Mouse (Mus musculus): ENCODE measurements around the gene 1700034J05Rik.

1700034J05Rik gene

DNA sequence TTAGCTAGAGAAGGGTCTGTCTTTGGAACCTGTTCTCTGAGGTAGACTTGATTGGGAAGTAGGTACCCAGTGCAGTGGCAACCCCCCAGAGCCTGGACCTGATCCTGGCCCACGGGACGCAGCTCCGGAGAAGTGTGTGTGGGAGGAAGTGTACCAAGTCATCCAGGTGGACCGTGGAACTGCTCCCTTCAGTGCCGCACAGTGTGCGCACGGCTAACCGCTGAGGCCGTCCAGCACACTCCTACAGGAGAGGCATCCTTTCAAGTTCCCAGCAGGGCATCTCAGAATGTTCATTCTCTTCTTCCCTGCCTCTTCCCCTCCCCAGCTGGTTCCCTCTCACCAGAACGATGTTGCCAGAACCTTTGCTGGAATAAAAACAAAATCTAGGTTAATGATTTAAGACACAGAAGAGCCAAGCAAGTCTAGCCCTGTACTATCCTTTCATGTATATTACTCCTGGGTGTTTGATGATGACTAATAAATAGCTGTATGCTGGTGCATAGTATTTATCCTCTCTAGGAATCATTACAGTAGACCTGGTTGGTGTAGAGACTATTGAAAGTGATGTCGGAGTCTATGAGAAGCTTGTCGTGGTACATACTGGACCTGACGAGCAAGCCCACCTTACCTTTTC lies 11.0 kb upstream of the 1700034J05Rik start:
- in situ Hi-C loops (cut with MboI, MseI), result no loop called here

DNA sequence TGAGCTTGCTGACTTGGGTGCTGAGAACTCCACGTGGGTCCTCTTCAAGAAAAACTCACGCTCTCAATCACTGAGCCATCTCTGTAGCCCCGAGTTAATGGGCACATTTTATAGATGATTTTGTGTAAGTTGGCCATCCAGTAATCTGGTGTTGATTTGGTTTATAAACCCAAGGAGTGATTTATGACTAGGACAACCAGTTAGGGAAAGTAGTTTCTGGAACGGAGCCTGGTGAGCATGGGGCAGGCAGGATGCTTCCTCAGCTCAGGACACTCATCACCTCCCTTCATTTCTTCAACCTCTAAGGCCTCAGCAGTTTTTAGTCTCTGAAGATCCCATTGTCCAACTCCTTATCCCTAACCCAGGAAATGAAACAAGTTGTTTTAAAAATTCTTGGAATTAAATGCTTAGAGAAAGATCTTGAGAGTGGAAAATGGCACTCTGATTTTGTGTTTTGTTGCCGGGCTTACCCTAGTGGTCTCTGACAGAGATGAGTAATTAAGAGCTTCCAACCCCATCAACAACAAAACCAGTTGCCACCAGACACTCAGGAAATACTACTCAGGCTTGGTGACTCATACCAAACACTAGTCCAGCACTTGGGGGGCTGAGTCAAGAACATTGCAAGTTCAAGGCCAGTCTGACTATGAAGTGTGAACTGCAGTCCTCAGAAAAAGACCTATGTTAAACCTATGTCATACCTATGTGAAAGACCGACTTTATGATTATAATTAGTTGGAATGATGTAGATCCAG lies 9.4 kb upstream of the 1700034J05Rik start:
- in situ Hi-C loops (cut with MboI, MseI), result loop anchor here in 1 of 2 experiments (5.0 kb wide), 1 partner anchor 51 kb away; no protein-coding TSS in a partner anchor

DNA sequence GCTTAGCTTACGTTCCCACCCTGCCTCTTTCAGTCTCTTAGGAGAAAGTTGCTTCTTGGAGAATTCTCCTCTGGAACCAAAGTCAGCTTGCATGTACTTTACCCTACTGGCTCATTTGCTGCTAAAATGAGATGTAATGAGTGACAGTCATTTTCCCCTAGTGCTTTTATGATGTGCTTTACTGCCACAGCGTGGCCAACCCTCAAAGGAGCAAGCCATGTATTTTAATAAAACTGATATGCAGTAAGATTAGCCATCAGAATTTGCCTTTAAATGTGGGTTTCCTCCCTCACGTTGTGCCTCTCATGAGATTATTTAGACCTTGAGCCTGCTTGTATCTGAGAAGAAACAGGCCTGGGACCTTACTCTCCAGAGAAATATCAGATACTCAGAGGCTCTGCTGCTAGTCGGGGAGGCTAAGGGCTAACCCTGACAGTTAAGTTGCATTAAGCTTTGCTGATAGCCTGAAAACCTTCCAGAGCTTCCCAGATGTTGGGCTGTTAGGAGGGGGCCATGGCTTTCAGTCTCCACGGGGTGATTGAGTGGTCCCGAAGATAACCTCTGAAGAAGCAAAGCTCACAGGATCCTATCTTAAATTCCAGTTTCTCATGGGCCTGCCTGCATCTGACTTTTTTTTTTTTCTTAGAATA lies 7.7 kb upstream of the 1700034J05Rik start:
- in situ Hi-C loops (cut with MboI, MseI), result loop anchor here in 1 of 2 experiments (5.0 kb wide), 1 partner anchor 50 kb away; no protein-coding TSS in a partner anchor

DNA sequence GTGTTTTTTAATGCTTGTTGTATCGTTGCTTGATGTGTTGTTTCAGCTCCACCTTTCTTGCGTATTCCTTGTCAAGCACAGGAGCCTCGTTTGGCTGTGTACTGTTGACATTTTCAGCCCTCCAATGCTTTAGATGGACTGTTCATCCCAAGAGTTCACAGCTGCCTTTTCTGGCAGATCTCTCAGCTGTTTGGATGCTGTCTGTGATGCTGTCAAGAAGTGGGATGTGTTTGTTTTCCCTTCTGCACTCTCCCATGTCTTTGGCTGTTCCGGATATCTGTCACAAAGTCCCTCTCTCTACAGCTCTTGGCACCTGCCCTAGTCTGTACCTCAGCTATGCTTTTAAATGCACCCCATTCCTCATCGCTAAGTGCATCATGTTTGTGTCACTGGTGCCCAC lies 6.7 kb upstream of the 1700034J05Rik start:
- in situ Hi-C loops (cut with MboI, MseI), result loop anchor here in 1 of 2 experiments (5.0 kb wide), 1 partner anchor 49 kb away; no protein-coding TSS in a partner anchor

DNA sequence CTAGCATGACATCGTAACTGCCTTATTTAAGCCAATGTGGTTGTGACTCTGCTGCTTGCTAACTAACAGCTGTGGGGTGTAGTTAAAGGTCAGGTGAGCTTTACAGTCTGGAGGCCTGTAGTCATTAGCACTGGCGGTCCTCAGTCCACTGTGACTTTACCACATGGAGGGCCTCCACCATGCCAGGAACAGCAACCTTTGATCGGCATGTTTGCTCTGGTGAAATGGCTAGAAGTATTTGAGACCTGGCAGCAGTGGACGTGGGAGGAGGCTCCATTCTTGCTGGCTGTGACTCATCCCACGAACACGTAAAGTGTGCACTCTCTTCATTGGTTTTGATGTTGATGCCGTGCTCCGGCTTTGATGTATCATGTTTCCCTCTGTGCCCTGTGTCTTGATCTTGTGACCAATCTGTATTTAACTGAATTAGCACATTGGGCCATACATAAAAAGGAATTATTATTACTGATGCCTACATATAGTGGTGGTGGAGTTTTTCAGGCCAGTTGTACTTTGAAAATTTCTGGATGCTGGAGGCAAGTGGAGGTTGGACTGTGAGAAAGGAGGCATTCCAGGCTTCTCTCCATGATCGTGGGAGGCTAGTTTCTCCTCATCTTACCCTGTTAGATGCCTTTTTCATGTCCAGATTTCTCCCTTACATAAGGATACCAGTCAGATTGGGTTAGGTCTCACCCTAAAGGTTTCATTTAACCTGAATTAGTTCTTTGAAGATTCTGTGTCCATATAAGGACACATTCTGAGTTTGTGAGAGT lies 5.9 kb upstream of the 1700034J05Rik start:
- in situ Hi-C loops (cut with MboI, MseI), result loop anchor here in 1 of 2 experiments (5.0 kb wide), 1 partner anchor 48 kb away; no protein-coding TSS in a partner anchor

DNA sequence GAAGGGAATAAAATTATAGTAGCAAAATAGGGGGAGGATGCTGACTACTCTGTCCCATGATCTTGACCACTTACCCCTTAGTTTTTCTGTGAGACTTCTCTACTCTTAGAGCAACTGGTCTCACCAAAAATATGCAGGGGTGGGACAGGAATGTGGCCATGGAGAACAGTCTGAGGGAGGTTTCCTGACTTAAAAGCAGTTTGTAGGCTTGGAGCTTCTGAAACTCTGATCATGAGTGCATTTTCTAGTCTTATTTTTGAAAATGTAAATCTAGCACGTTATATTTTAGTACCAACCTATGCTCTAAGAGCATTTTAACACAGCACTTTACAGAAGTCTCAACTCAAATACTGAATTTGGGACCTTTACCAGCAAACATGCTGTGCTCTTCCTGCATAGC lies 4.5 kb upstream of the 1700034J05Rik start:
- in situ Hi-C loops (cut with MboI, MseI), result no loop called here

DNA sequence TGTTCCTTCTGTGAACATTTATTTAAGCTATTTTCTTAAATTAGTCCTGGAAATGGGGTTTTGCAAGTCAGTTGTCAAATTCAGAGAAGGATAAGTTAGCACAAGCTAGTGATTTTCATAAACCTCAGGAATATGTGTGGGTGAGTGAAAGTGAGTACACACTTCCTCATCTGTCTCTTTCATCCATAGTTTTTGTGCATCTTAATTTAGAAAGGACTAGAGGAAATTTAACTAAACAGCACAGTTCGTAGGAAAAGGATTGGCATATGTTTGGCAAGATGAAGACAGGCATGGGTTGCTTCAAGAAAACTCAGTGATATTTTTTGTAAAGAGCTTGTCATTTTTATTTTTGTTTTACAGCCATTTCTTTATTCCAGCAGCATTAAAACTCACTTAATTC lies 2.7 kb upstream of the 1700034J05Rik start:
- in situ Hi-C loops (cut with MboI, MseI), result no loop called here

DNA sequence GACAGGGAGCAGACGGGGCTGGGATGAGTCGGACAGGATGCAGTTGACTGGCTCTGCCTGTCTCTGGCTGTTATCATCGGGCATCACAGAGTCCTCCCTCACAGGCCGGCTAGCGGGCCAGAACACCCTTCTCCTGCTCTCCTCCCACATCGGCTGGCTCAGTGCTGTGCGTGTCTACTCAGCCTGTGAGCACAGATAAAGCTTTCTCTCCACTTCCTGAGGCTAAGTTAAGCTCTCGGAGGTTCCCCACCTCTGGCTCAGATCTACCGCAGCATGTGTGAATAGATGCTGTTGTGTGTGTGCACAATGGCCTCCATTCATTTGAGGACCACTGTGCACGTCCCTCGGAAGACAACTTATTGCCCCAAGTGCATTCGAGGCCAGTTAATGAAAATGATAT lies 1.7 kb upstream of the 1700034J05Rik start:
- in situ Hi-C loops (cut with MboI, MseI), result no loop called here

DNA sequence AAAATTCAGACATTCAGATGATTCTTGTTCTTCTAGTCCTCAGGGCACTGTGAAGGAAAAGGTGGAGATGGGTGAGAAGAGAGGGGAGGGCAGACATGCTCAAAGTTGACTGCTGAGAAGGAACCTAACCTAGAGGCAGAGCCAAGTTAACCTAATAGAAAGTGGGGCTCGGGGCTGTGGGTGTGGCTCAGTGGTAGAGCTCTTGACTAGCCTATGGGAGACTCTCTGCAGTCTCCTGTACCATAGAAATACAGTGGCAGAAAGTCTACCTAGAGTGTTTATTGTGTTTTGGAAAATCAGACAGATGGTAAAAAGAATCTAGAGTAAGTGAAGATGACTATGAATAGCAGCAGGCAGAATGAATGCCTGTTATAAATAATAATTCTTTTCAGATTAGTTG lies 1.3 kb upstream of the 1700034J05Rik start:
- in situ Hi-C loops (cut with MboI, MseI), result no loop called here

DNA sequence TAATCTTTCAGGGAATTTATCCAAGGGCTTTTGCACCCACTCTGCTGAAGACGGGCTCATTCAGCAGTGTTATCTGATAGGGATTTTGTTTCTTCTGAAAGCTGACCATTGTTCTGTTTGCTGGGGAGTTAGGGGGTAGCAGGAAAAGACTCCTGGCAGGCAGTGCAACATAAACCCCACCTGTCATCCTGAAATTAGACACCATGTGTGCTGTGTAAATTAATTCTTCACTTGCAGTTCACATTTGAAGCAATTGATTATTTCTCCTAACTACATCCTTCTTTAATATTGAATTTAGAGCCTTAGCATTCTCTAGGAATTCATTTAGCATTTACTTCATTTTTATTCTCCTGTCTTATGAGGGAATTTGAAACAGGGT lies 3.8 kb downstream of the 1700034J05Rik start:
- in situ Hi-C loops (cut with MboI, MseI), result loop anchor here in 1 of 2 experiments (5.0 kb wide), 1 partner anchor 68 kb away; no protein-coding TSS in a partner anchor

DNA sequence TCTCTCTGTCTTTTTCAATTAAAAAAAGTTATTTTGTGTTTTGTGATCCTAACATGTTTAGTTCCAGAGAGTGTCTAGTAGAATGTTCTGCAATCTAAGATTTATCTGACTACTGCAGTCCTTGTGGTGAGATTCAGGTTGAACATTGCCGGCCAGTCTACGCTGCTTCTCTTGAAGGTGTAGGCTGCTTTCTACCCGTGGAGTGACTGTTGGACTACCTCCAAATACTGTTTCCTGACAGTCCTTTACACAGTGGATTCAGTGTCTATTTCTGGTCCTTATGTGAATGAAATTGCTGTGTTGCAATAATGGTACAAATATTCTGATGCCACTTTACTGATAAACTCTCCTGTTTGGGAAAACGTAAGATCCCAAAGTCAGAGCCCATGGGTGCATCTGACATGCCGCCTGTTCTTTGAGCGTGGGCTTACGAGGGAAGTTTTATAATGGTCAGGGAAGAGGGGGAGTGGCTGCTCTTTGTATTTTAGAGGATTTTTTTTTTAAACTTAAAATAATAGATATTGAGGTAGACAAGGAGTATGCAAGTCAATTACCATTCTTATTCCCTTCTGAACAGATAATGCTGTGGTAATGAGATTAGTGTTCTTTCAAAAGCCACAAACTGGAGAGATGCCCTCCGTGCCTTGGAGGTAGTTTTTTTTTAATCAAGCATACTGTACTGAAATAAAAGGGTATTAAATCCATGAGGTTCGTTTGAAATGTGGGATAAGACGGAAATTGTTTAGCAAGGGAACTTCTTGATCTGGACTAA lies 4.4 kb downstream of the 1700034J05Rik start:
- in situ Hi-C loops (cut with MboI, MseI), result loop anchor here in 1 of 2 experiments (5.0 kb wide), 1 partner anchor 68 kb away; no protein-coding TSS in a partner anchor

DNA sequence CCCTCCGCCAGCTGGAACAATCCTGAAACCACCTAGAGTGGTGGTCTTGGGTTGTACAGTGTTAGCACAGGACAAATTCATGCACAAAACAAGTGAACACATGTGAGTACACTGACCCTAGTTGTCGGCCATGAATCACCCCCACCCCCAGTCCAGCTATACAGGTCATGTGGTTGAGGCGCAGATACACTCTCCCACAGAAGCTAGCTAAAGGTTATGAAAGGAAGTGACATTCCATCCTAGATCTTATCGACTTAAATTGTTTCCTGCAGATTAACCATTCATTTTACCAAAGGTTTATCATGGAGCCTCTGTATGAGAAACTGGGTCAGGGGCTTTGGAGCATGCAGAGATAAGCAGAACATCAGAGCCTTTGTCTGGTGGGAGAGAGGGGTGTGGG lies 7.0 kb downstream of the 1700034J05Rik start:
- in situ Hi-C loops (cut with MboI, MseI), result no loop called here

DNA sequence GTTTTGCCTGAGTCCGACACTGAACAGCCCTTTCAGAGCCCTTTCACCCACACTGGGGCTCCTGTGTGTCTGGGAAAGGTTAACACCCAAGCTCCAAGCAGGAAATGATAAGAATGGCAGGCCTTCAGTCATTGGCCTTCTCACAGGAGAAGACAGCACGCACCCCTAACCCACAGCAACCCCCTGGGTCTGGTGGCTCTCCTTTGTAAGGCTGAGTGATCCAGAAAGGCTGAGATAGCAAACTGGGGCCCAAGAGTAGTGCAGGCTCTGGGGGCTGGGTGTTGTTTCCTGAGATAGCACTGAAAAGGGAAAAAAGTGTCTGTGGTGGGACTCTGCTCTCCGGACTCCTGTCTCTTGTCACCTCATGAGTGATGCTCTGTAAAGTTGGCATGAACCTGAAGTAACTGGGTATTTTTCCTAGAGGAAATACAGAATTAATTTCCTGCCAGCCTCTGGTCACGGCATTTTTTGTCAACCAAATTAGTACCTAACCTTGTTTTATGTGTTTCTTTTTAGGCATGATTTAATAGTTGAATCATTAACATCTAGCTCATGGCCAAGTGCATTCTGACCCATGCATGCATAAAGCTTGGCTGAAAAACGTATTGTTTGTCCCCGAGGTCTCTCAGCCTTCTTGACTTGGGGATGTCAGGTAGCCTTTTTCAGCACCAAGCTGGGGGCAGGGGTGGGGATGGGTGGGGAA lies 7.7 kb downstream of the 1700034J05Rik start:
- in situ Hi-C loops (cut with MboI, MseI), result no loop called here

DNA sequence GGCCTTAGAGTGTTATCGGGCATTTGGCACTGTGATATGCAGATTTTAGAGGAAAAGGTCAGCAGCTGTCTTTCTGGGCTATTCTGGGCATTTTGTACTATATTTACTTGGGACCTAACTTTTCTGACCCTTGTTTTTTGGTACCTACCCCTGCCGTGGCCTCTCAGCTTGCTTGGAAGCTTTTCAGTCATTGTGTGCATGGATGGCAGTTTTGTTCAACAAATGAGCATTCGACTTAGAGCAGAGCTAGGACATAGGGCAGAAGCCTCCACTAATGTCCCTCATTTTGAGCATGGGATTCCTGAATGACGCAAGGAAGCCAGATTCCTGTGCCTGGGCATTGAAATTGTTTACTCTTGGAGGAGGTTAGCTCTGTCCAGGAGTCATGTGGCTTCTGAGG lies 9.4 kb downstream of the 1700034J05Rik start:
- in situ Hi-C loops (cut with MboI, MseI), result no loop called here

DNA sequence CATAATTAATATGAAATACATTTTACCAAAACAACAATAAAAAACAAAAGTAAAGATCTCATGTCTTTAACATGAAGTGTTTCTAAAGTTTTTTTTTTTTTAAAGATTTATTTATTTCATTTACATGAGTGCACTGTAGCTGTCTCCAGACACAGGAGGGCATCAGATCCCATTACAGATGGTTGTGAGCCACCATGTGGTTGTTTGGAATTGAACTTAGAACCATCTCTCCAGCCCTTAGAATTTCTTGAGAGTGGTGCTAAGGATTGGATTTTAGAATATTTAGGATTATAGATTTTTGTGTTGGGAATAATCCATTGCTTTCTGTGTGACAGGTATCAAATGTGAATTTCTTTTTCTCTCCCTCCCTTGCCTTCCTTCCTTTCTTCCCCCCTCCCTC lies 10.2 kb downstream of the 1700034J05Rik start:
- in situ Hi-C loops (cut with MboI, MseI), result no loop called here

DNA sequence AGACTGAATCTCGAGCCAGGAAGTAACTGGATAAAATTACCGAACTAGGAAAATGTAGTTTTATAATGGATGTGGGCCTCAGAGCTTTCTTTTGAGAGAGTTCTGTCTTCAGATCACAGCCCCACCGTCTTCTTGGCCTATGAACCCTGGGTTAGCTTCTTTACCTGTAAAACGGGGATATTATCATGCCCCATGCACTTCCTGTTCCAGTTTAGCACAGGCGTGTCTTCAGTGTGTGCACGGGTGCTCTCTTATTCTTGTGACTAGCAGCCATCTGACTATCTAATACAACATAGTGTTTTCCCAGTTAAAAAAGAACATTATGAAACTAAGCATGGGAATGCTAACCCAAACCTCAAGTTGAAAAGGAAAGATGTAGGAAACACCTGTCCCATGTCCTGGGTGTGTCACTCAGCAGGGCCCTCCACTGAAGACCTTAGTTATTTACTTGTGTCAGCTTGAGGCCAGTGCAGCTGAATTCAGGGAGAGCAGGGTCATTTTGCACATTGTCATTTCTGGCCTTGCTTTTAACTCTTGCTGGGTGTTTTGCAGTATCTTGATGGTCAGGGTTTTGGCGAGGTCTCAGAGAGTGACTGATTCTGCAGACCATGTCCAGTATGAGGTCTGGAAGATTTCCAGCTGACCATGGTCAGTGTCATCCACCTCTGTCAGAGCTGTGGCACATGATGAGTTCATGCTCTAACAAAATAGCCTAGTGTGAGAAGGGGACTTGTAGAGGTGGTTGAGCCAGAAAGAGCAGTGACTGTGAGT lies 12.5 kb downstream of the 1700034J05Rik start:
- in situ Hi-C loops (cut with MboI, MseI), result no loop called here

DNA sequence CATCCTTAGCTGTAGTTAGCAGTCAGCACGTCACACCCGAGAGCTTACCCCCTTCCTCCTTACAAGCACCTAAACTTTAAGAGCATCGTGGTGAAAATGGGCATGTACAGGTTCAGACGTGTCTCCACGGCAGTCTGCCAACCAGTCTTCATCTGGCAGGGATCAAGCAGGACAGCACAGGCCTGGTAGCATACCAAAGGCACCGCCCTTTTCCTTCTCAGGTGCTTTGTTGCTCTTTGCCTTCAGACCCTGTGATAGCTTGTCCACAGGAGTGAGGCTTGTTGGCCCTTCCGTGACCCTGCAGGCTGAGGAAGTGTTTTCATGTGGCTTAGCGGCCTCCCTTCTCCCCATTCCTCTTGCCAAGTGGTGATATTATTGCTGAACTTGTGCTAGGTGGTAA lies 15.2 kb downstream of the 1700034J05Rik start:
- in situ Hi-C loops (cut with MboI, MseI), result no loop called here

DNA sequence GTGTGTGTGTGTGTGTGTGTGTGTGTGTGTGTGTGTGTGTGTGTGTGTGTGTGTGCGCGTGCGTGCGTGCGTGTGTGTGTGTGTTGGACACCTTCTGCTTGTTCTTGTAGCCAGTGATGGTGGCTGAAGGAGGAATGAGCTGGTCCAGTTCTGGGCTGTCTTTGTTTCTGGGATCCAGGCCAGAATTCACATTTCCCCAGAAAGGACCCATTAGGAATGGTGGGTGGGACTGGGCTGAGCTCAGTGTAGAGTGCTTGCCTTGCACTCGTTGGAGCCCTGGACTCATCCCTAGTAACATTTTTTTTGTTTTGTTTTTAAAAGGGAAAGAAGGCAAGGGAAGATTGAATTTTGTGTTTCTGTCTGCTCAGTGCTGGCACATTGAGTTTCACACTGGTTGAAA lies 18.3 kb downstream of the 1700034J05Rik start:
- in situ Hi-C loops (cut with MboI, MseI), result no loop called here

DNA sequence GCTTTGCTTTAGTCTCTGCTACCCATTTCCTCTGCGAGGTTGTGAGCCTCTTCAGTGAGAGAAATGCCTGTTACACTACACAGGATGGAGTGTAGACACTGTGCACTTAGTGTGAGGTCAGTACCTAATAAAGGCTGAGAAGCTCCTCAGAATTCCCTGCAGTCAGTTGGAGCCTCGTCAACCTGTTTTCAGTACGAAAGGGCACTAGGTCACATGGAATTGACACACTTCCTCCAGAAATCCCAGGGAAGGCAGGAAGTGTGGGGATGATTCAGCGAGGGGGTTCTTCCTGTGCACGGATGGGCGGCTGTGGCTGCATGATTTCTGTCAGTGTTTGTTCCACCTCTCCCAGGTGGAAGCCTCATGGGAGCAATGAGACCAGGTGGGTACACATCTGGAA lies 21.1 kb downstream of the 1700034J05Rik start:
- in situ Hi-C loops (cut with MboI, MseI), result no loop called here
